Mouse (Mus musculus) lung, embryonic 16.5 days (tissue): ENCODE measurements at regions not wholly inside any gene's neighbourhood (a gene's known extent, or its start where the extent isn't known, plus 50 kb on each side); places are given as distances from the start of the nearest gene placed in this dataset.

Experiments
- ATAC-seq: fragments of 200-750 bp; cut with Nextera tagmentation; 2 replicates; pipeline ENCODE4 v1.8.0; 2017; ENCODE audit warnings: low read depth, mild to moderate bottlenecking, moderate library complexity
- H3K27ac ChIP-seq: fragments of 300-500 bp; sonication (generic); 2 replicates; pipeline ENCODE4 v1.5.1; 2014; ENCODE audit warnings: mild to moderate bottlenecking, control low read depth, low read length
- H3K27me3 ChIP-seq: fragments of 300-500 bp; sonication (generic); 2 replicates; pipeline ENCODE4 v1.6.1; 2014; ENCODE audit warnings: low read depth, low read length, mixed read lengths; ENCODE audit not compliant: control insufficient read depth, insufficient read depth
- H3K36me3 ChIP-seq: fragments of 300-500 bp; sonication (generic); 2 replicates; pipeline ENCODE4 v1.6.1; 2014; ENCODE audit warnings: low read length; ENCODE audit not compliant: control insufficient read depth, insufficient read depth
- H3K4me1 ChIP-seq: fragments of 300-500 bp; sonication (generic); replicated peaks from 2 replicates; pipeline ENCODE4 v1.6.1; 2014; ENCODE audit warnings: low read length, mixed read lengths; ENCODE audit not compliant: control insufficient read depth, insufficient read depth
- H3K4me2 ChIP-seq: fragments of 300-500 bp; sonication (generic); 2 replicates; pipeline ENCODE4 v1.6.1; 2014; ENCODE audit warnings: low read depth, low read length, control low read depth
- H3K4me3 ChIP-seq: fragments of 300-500 bp; sonication (generic); 2 replicates; pipeline ENCODE4 v1.5.1; 2014; ENCODE audit warnings: mild to moderate bottlenecking, low read length, control low read depth
- H3K9ac ChIP-seq: fragments of 300-500 bp; sonication (generic); 2 replicates; pipeline ENCODE4 v1.6.1; 2014; ENCODE audit warnings: low read length, control low read depth
- H3K9me3 ChIP-seq: fragments of 300-500 bp; sonication (generic); 2 replicates; pipeline ENCODE4 v1.6.1; 2016; ENCODE audit warnings: low read length; ENCODE audit not compliant: control insufficient read depth
- WGBS: fragments of 180-500 bp; shearing (Covaris S2); extraction: QIAGEN DNeasy Blood & Tissue Kit; methylation state at CpG from one replicate; pipeline ENCODE4 v1.1.7; 2014; 5-methylcytosine and 5-hydroxymethylcytosine counted together

DNA sequence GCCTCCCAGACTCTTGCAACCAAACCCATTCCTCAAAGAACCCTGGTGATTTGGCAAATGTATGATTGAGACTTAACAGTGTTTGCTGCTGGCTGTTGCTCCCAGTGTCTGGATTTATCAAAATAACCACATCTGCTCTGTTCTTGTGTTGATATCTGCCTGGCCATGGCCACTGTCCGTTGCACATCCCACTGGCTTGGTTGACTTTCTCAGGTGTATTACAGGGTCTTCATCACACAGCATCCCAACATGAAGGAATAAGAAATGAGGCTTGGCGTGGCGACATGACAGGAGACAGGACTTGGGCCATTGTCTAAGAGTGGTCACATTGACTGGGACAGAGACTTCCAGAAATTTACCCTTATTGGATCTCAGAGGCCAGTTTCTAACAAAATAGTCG, 121.2 kb downstream of the Srek1 start:
- WGBS: 79% methylated on average over 4 of the region's 4 CpGs
- no peaks in the 10 kb centered on the region for H3K36me3 ChIP-seq
- H3K27me3 ChIP-seq: no peaks in the 10 kb centered on the region
- no peaks in the 10 kb centered on the region for H3K4me1 ChIP-seq
- no peak overlapping the region for H3K4me3 ChIP-seq
- no peak overlapping the region for H3K4me2 ChIP-seq
- H3K9ac ChIP-seq: no peak overlapping the region
- no peaks in the 10 kb centered on the region for H3K9me3 ChIP-seq
- ATAC-seq: no peak
- no peak overlapping the region for H3K27ac ChIP-seq

DNA sequence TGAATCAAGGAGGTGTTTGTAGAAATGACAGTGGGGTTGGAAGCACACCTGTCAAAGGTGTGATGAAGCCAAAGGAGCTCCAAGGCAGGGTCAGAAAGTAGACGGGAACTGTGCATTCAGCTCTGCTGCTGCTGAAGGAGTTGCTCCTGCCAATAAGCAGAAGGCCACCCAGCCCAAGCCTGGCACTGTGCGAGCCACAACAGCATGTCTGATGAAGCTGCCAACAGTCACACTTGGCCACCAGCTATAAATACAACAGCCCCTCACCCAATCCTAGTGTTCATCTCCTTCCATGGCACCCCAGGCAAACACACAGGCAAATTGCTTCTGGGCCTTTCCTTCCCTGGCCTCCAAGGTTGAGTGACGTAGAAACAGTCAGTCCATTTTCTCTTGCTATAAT, 125.0 kb downstream of the Srek1 start:
- ATAC-seq: no peak
- Histone ChIP-seq H3K4me1 (no peaks in the 10 kb centered on the region), H3K4me3 (no peak overlapping the region), H3K9me3 (no peaks in the 10 kb centered on the region), H3K9ac (no peak overlapping the region), H3K4me2 (no peak overlapping the region), H3K27me3 (no peaks in the 10 kb centered on the region), H3K36me3 (no peaks in the 10 kb centered on the region), H3K27ac (no peak overlapping the region)
- 87% methylated on average over 3 of the region's 3 CpGs for WGBS

DNA sequence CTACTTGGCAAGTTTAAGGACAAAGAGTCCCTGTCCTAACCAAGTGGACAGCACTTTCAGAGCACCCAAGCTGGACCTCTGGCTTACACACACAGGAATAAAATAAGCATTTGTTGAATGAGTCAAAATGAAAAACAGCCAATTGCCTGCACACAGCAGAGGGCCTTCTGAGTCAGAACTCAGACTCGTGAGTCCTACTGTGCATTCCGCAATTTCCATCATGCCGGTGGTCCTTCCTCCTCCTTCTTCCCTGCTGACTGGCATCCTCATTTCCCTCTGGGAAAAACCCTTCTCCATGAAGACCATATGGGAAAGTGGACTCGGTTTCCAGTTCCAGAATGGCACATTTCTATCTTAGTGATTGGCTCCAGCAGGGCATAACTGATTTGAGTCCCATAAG, 126.4 kb downstream of the Srek1 start:
- no peak for ATAC-seq
- H3K4me3 ChIP-seq: no peak overlapping the region
- no peak overlapping the region for H3K27ac ChIP-seq
- H3K4me2 ChIP-seq: no peak overlapping the region
- H3K27me3 ChIP-seq: no peaks in the 10 kb centered on the region
- H3K9ac ChIP-seq: no peak overlapping the region
- no peaks in the 10 kb centered on the region for H3K36me3 ChIP-seq
- H3K9me3 ChIP-seq: no peaks in the 10 kb centered on the region
- WGBS: 78% methylated on average over 4 of the region's 4 CpGs
- no peaks in the 10 kb centered on the region for H3K4me1 ChIP-seq

DNA sequence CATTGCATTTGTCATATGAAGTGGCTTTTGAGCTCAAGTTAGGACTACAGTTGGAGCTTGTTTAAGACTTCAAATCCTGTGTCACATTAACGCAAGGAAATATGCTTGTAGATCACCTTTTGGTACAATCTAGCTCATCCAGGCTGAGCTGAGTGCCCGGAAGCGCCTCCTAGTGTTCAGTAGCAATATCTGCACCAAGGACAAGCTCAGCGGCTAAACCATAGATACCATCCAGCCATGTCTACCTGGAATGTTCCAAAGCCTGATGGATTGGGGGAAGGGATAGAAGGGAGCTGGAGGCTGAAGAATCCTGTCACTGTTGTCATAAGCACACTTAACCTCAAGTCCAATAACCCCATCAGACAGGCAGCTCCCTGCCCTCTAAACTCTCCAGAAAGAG, 128.4 kb downstream of the Srek1 start:
- Histone ChIP-seq H3K27me3 (no peaks in the 10 kb centered on the region), H3K36me3 (no peaks in the 10 kb centered on the region), H3K9me3 (no peaks in the 10 kb centered on the region), H3K27ac (no peak overlapping the region), H3K4me2 (no peak overlapping the region), H3K9ac (no peak overlapping the region), H3K4me1 (no peaks in the 10 kb centered on the region), H3K4me3 (no peak overlapping the region)
- 43% methylated on average over 4 of the region's 4 CpGs for WGBS
- ATAC-seq: no peak

DNA sequence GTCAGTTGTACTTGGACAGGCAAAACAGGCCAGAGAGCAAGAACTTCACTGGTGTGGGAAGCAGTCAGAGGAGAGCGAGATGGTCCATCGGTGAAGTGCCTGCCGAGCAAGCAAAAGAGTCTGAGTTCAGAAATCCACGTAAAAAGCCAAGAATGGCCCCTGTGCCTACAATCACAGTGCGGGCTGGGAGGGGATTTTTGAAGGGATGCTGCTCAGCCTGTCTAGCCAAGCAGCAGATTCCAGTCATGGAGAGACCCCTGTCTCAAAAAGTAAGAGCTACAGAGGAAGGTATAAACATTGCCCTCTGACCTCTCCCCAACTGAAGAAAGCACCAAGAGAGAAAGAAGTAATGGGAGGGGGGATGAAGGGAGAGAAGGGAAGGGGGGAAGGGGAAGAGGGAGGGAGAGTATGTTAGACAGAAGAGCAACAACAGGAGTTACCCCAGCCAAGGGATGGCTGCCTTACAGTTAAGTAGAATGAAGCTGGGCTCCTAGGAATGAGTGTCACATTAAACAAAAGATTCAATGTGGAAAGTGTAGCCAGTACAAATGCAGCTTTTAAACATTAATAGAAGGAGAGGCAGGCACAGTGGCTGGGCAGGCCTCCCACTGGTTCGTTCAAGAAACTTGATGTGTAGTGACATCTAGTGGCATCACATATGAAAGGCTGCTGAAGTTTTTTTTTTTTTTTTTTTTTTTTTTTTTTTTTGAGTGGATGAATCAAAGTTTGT, 130.2 kb downstream of the Srek1 start:
- no peaks in the 10 kb centered on the region for H3K36me3 ChIP-seq
- H3K9ac ChIP-seq: no peak overlapping the region
- H3K4me2 ChIP-seq: no peak overlapping the region
- H3K27ac ChIP-seq: no peak overlapping the region
- no peaks in the 10 kb centered on the region for H3K9me3 ChIP-seq
- no peaks in the 10 kb centered on the region for H3K27me3 ChIP-seq
- ATAC-seq: peak; percentile 73
- H3K4me1 ChIP-seq: no peaks in the 10 kb centered on the region
- WGBS: 55% methylated on average over 6 of the region's 6 CpGs
- no peak overlapping the region for H3K4me3 ChIP-seq

DNA sequence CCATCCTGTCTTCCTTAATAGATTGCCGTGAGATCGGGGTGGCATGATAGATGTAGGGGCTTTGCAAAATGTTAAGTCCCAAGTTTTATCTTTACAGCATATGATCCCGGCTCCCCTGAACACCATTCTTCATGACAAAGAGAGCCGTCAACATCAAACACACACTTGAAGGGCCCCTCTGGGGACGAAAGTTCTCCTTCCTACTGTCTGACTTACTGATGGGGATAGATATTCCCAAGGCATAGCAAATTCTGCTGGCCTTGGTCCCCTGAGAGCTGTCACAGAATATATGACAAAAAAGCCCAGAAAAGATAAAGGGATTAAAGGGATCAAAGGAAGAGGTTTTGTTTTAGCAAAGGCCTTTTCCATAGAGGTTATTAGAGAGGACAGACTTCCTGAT, 130.9 kb downstream of the Srek1 start:
- Histone ChIP-seq H3K9me3 (no peaks in the 10 kb centered on the region), H3K4me3 (no peak overlapping the region), H3K4me2 (no peak overlapping the region), H3K27me3 (no peaks in the 10 kb centered on the region), H3K36me3 (no peaks in the 10 kb centered on the region), H3K9ac (no peak overlapping the region), H3K4me1 (no peaks in the 10 kb centered on the region), H3K27ac (no peak overlapping the region)
- ATAC-seq: no peak
- 53% methylated on average over 5 of the region's 5 CpGs for WGBS

DNA sequence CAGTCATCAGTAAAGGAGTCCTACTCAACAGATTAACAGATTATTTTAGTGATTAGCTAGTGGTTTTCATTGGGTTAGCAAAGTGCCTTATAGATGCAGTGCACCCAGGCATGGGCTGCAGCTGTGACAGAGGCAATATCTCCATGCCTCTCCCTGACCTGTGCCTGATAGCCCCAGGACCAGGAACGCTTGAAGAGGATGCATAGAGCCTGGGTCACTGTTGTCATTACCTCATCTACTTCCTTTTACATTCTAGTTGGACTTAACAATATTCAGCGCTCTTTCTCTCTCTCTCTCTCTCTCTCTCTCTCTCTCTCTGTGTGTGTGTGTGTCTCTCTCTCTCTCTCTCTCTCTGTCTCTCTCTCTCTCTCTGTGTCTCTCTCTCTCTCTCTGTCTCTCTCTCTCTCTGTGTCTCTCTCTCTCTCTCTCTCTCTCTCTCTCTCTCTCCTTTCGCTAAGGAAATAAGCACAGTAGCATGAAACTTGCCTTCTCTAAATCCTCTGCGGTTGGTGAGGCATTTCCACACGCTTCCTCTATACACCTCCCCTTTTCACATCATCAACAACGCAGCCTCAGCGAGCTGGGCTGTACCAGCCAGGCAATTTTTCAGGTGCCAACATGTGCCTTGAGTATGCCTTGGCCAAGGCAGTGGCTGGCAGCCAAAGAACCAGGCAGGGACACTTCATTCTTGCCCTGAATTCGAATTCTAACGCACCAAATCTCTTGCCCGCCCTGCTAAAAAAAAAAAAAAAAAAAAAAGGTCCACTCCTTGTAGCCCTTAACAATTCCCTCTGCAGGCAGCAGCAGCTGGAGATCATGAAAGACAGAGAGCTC, 131.6 kb downstream of the Srek1 start:
- no peak overlapping the region for H3K9ac ChIP-seq

DNA sequence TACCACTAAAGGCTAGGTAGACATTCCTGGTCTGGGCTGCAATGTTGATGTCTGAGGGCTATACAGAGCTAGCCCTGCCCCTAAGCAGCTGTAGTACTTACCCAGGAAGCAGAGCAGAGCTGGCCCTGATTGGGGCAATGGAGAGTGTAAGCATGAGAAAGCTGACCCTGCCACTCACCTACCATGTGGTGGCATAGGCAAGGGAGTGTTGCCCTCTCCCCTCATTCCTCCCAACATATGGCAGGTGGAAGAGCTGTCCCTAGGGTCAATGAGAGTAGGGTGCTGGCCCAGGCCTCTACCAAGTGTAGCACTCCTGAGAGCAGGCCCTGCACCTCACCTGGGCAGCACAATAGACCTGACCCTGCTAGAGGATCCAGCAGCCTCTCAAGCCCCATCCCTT, 136.4 kb downstream of the Srek1 start:
- Histone ChIP-seq H3K36me3 (no peaks in the 10 kb centered on the region), H3K27me3 (no peaks in the 10 kb centered on the region), H3K4me2 (no peak overlapping the region), H3K9me3 (no peaks in the 10 kb centered on the region), H3K4me1 (no peaks in the 10 kb centered on the region), H3K9ac (no peak overlapping the region), H3K27ac (no peak overlapping the region), H3K4me3 (no peak overlapping the region)
- no peak for ATAC-seq

More for the DNA sequence above, 131.6 kb downstream of the Srek1 start:
- Histone ChIP-seq H3K27ac (no peak overlapping the region), H3K27me3 (no peaks in the 10 kb centered on the region), H3K4me1 (no peaks in the 10 kb centered on the region), H3K9me3 (no peaks in the 10 kb centered on the region), H3K4me2 (no peak overlapping the region), H3K36me3 (no peaks in the 10 kb centered on the region), H3K4me3 (no peak overlapping the region)
- no peak for ATAC-seq
- WGBS: 70% methylated on average over 10 of the region's 10 CpGs

DNA sequence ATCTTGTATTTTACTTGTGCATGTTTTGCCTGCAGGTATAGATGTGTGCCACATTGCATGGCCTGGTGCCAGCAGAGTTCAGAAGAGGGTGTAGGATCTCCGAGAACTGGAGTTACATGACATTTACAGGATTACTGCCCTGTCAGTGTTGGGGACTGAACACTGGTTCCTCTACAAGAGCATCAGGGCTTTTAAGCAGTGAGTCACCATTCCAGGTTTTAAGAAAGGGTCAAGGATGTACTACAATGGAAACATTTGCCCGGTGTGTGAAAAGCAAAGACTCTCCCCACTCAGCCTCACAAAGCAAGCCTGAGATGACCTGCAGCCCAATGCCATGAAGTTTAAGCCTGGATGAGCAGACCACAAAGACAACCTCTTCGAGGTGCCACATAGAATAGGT, 137.0 kb downstream of the Srek1 start:
- ATAC-seq: no peak
- H3K9ac ChIP-seq: no peak overlapping the region
- no peaks in the 10 kb centered on the region for H3K36me3 ChIP-seq
- no peak overlapping the region for H3K27ac ChIP-seq
- H3K4me2 ChIP-seq: no peak overlapping the region
- H3K27me3 ChIP-seq: no peaks in the 10 kb centered on the region
- H3K9me3 ChIP-seq: no peaks in the 10 kb centered on the region
- WGBS: 82% methylated on average over 3 of the region's 3 CpGs
- H3K4me1 ChIP-seq: no peaks in the 10 kb centered on the region
- H3K4me3 ChIP-seq: no peak overlapping the region
